Comparison of ENCODE assay signal across 8 mouse cellular contexts in the genomic region with DNA sequence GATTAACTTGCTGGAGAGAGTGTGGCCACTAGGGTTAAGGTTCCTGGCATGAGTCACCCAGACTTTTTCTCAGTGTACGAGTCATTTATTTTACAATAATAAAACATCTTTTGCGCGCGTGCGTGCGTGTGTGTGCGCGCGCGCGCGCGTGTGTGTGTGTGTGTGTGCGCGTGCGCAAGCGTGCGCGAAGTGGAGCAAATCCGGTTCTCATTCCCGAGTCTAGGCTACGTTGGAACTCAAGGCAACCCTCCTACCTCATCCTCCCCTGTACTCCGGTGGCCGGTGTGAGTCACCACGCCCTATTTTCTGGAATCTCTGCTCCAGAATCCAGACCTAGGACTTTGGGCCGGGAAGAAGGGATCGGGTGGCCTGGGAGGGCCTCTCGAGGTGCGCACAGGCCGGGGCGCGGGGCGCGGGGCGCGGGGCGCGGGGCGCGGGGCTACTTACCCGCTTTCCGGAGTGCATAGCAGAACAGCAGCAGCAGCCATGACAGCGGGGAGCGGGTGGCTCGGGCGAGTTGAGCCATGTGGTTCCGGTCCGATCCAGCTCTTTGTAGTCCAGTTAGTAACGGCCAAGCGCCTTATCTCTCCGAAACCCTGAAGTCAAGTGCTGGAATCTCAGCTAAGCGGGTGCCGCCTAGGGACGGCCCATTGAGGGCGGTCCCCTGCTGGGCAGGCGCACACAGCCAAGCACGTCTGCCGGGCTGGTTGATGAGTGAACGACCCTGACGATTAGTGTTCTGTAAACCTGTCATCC. TPM values are rescaled to one million over a fixed set of nuclear protein-coding genes. Genes with fewer than 3 reads are reported as not detected.
A peak's percentile ranks its signal among the peaks of the same experiment; 100 is the strongest.
DNase-seq lines count a peak whose midpoint lies in the region; ATAC-seq and TF ChIP-seq lines count a peak whose summit lies in the region.

Pvr (minus strand) TSS at position 655 of the 756 bp plus-strand sequence.

- peak within 1 kb of the TSS; percentile 68 for H3K9ac ChIP-seq in forebrain, embryonic 13.5 days
- peak within 1 kb of the TSS; percentile 84 for H3K9ac ChIP-seq in heart, embryonic 16.5 days (ENCODE audit: low read length)
- peak within 1 kb of the TSS; percentile 40 for H3K9ac ChIP-seq in liver, embryonic 14.5 days (replicated peaks)
- H3K9ac ChIP-seq in stomach, postnatal 0 days (ENCODE audit: low read length): peak within 1 kb of the TSS; percentile 88

- TF ChIP-seq EP300 in liver, embryonic 14.5 days (IDR thresholded peaks at IDR 0.05; ENCODE audit: low read depth): no peak
- TF ChIP-seq EP300 in stomach, postnatal 0 days (optimal IDR thresholded peaks at IDR 0.05): no peak

- peak; percentile 20; the same call in 1 of the 2 replicates for TF ChIP-seq CTCF in liver, embryonic 14.5 days (IDR thresholded peaks at IDR 0.05; ENCODE audit: low read depth)
- TF ChIP-seq CTCF in stomach, postnatal 0 days (IDR thresholded peaks at IDR 0.05; ENCODE audit: low read depth): peak; percentile 59

- peak within 1 kb of the TSS; percentile 63 for H3K27ac ChIP-seq in forebrain, embryonic 13.5 days
- H3K27ac ChIP-seq in heart, embryonic 16.5 days (ENCODE audit: low read length): peak within 1 kb of the TSS; percentile 90
- H3K27ac ChIP-seq in liver, embryonic 14.5 days: no peak within 1 kb of the TSS
- peak within 1 kb of the TSS; percentile 93 for H3K27ac ChIP-seq in stomach, postnatal 0 days (replicated peaks)

- H3K4me3 ChIP-seq in forebrain, embryonic 13.5 days: peak within 1 kb of the TSS; percentile 65
- H3K4me3 ChIP-seq in heart, embryonic 16.5 days (ENCODE audit: low read length): peak within 1 kb of the TSS; percentile 92
- H3K4me3 ChIP-seq in liver, embryonic 14.5 days (ENCODE audit: insufficient read depth in 1 of 2, low read depth in 2 of 2, low read length in 2 of 2): peak within 1 kb of the TSS; percentile 60 to 71
- H3K4me3 ChIP-seq in stomach, postnatal 0 days (ENCODE audit: low read depth, low read length): peak within 1 kb of the TSS; percentile 84

- DNase-seq in brain, embryonic 18.5 days (ENCODE audit: low read depth, low spot score): peak; percentile 55
- DNase-seq in kidney, postnatal 25 days: peak; percentile 83 to 91
- DNase-seq in liver, embryonic 14.5 days (ENCODE audit: low read depth in 3 of 3, low spot score in 3 of 3): no peak
- DNase-seq in neural tube, embryonic 10.5 days (ENCODE audit: extremely low spot score, low spot score): peak; percentile 79
- DNase-seq in stomach, postnatal 0 days (ENCODE audit: low spot score): peak; percentile 83

- no peaks in the 10 kb centered on the region for H3K27me3 ChIP-seq in forebrain, embryonic 13.5 days
- no peaks in the 10 kb centered on the region for H3K27me3 ChIP-seq in heart, embryonic 16.5 days (ENCODE audit: control insufficient read depth, insufficient read depth, low read length)
- H3K27me3 ChIP-seq in liver, embryonic 14.5 days (ENCODE audit: control insufficient read depth, insufficient read depth, low read length): no peaks in the 10 kb centered on the region
- no peaks in the 10 kb centered on the region for H3K27me3 ChIP-seq in stomach, postnatal 0 days (ENCODE audit: control insufficient read depth, insufficient read depth, low read length)

- H3K9me3 ChIP-seq in forebrain, embryonic 13.5 days (replicated peaks): no peaks in the 10 kb centered on the region
- no peaks in the 10 kb centered on the region for H3K9me3 ChIP-seq in heart, embryonic 16.5 days (replicated peaks; ENCODE audit: control insufficient read depth, low read length)
- H3K9me3 ChIP-seq in liver, embryonic 14.5 days (ENCODE audit: control insufficient read depth, low read length): no peaks in the 10 kb centered on the region
- no peaks in the 10 kb centered on the region for H3K9me3 ChIP-seq in stomach, postnatal 0 days (ENCODE audit: control insufficient read depth, low read length)

- H3K36me3 ChIP-seq in forebrain, embryonic 13.5 days (ENCODE audit: poor library complexity, severe bottlenecking): peaks cover 12% of the 10 kb centered on the region; the same call in 1 of the 2 replicates
- H3K36me3 ChIP-seq in heart, embryonic 16.5 days (ENCODE audit: control insufficient read depth, insufficient read depth): peaks cover 20% of the 10 kb centered on the region
- no peaks in the 10 kb centered on the region for H3K36me3 ChIP-seq in liver, embryonic 14.5 days (replicated peaks; ENCODE audit: control insufficient read depth, insufficient read depth, low read depth)
- peaks cover 8% of the 10 kb centered on the region for H3K36me3 ChIP-seq in stomach, postnatal 0 days (ENCODE audit: control insufficient read depth, insufficient read depth, low read length)

- under 1% methylated on average over 53 of the region's 60 CpGs for WGBS in forebrain, embryonic 13.5 days
- WGBS in heart, embryonic 16.5 days: under 1% methylated on average over 60 of the region's 60 CpGs
- under 1% methylated on average over 60 of the region's 60 CpGs for WGBS in liver, embryonic 14.5 days (ENCODE audit: insufficient replicate concordance)
- WGBS in stomach, postnatal 0 days: under 1% methylated on average over 58 of the region's 60 CpGs

- 0 out of 2 replicates have a peak, but pooled peaks cover 8% of the 10 kb centered on the region for H3K4me1 ChIP-seq in forebrain, embryonic 13.5 days
- peaks cover 12% of the 10 kb centered on the region for H3K4me1 ChIP-seq in heart, embryonic 16.5 days (ENCODE audit: control insufficient read depth, insufficient read depth, low read length)
- peaks cover 0 to 3% of the 10 kb centered on the region in 2 experiments; a peak in 1 of 4 replicates for H3K4me1 ChIP-seq in liver, embryonic 14.5 days (replicated peaks; ENCODE audit: control insufficient read depth in 2 of 2, insufficient read depth in 2 of 2, low read length in 1 of 2)
- 0 out of 2 replicates have a peak, but pooled peaks cover 3% of the 10 kb centered on the region for H3K4me1 ChIP-seq in stomach, postnatal 0 days (replicated peaks; ENCODE audit: control insufficient read depth, insufficient read depth)

- ATAC-seq in CD4-positive, CD25-positive, alpha-beta regulatory T cell, adult 4 months: peak; percentile 79
- ATAC-seq in forebrain, embryonic 13.5 days: peak; percentile 87
- peak; percentile 94 for ATAC-seq in heart, embryonic 16.5 days (replicated peaks; ENCODE audit: extremely low read depth, insufficient read depth, low FRiP score)
- peak; percentile 74 for ATAC-seq in liver, embryonic 14.5 days (ENCODE audit: insufficient read depth)
- peak; percentile 91 for ATAC-seq in stomach, postnatal 0 days (ENCODE audit: low FRiP score, low TSS enrichment)

- peak within 1 kb of the TSS; percentile 78 for H3K4me2 ChIP-seq in forebrain, embryonic 13.5 days
- H3K4me2 ChIP-seq in heart, embryonic 16.5 days (ENCODE audit: low read depth, low read length): peak within 1 kb of the TSS; percentile 85
- peak within 1 kb of the TSS; percentile 54 for H3K4me2 ChIP-seq in liver, embryonic 14.5 days (ENCODE audit: low read depth)
- H3K4me2 ChIP-seq in stomach, postnatal 0 days (replicated peaks; ENCODE audit: low read depth): peak within 1 kb of the TSS; percentile 78

RNA-seq across cellular contexts. Expression of gene Pvr, which starts in this region (rescaled TPM):
- polyA plus RNA-seq in CD4-positive, CD25-positive, alpha-beta regulatory T cell, adult 4 months (2017; shearing (Covaris generic)): 10 to 100 TPM; 22.2 to 24.7 TPM
- polyA plus RNA-seq in forebrain, embryonic 13.5 days (2015; fragmentation: Nextera tagmentation; extraction: Ambion mirVana): 4.9 and 5.1 TPM in 2 replicates
- 17.6 and 19.0 TPM in 2 replicates for polyA plus RNA-seq in heart, embryonic 16.5 days (2015; fragmentation: Nextera tagmentation; extraction: Ambion mirVana)
- polyA plus RNA-seq in liver, embryonic 14.5 days (2012; rRNA removed): 2.3 and 2.6 TPM in 2 replicates
- polyA plus RNA-seq in liver, embryonic 14.5 days (2014; fragmentation: Nextera tagmentation; extraction: Ambion mirVana): 0.95 and 1.8 TPM in 2 replicates
- polyA plus RNA-seq in stomach, postnatal 0 days (2015; fragmentation: Nextera tagmentation; extraction: Ambion mirVana): 6.2 and 6.7 TPM in 2 replicates

Comparison
In these comparisons a context has a peak if more than half of its experiments do, and no peak if none do; other contexts are left out.
1. DNase-seq: peak in brain, embryonic 18.5 days (single experiment), kidney, postnatal 25 days (2 of 2), neural tube, embryonic 10.5 days (single experiment) and stomach, postnatal 0 days (single experiment); none in liver, embryonic 14.5 days (0 of 3).
2. Peak in every context shown above with its lines, with median percentiles within 50 percentile points of each other: ATAC-seq, H3K4me2 ChIP-seq, H3K4me3 ChIP-seq and H3K9ac ChIP-seq.